Mouse (Mus musculus) heart, embryonic 15.5 days (tissue): ENCODE measurements around the gene Tex35. TPM values are rescaled to one million over a fixed set of nuclear protein-coding genes. Genes with fewer than 3 reads are reported as not detected.

ENCODE experiments used
- polyA plus RNA-seq: library from polyadenylated mRNA; unstranded; fragments of >200 nt; fragmentation: Nextera tagmentation; extraction: Ambion mirVana; gene quantifications from 2 replicates; pipeline ENCODE4 v1.2.1, GENCODE M21; 2015

The Tex35 gene
- polyA plus RNA-seq, 1 experiment from 2014 or later, result not detected

Other genes with a start within 250 kb of the Tex35 start
- 52.4 and 54.1 TPM in 2 replicates for gene Ralgps2, start 169.1 kb downstream of the Tex35 start, polyA plus RNA-seq